Mouse (Mus musculus) liver, adult 2 months (tissue): ENCODE results near the gene Prrc2a. TPM values are rescaled to one million over a fixed set of nuclear protein-coding genes. Genes with fewer than 3 reads are reported as not detected.

Experiments
- DNase-seq: peaks from one replicate; pipeline ENCODE4 v3.0.0-alpha.2; 2011; ENCODE audit warnings: low read depth, low spot score; ENCODE audit errors: extremely low read depth
- H3K27ac ChIP-seq: fragments of 200-500 bp; replicated peaks from 2 replicates; pipeline ENCODE4 v1.5.1; 2012; ENCODE audit warnings: low read depth, mild to moderate bottlenecking, control low read depth, inconsistent platforms, low read length; ENCODE audit not compliant: insufficient read depth
- H3K27me3 ChIP-seq: fragments of 200-500 bp; 2 replicates; pipeline ENCODE4 v1.6.1; 2012; ENCODE audit warnings: mild to moderate bottlenecking, moderate library complexity, low read length, inconsistent platforms; ENCODE audit not compliant: control insufficient read depth, insufficient read depth
- H3K36me3 ChIP-seq: fragments of 200-500 bp; 2 replicates; pipeline ENCODE4 v1.6.1; 2012; ENCODE audit warnings: low read length, inconsistent platforms; ENCODE audit not compliant: control insufficient read depth, insufficient read depth
- H3K4me1 ChIP-seq: fragments of 200-500 bp; 2 replicates; pipeline ENCODE4 v1.6.1; 2011; ENCODE audit warnings: low read length; ENCODE audit not compliant: control insufficient read depth, insufficient read depth
- H3K4me3 ChIP-seq: fragments of 200-500 bp; 2 replicates; pipeline ENCODE4 v1.5.1; 2011; ENCODE audit warnings: low read depth, mild to moderate bottlenecking, control low read depth, low read length, moderate library complexity; ENCODE audit not compliant: insufficient read depth
- H3K79me2 ChIP-seq: fragments of 200-500 bp; 2 replicates; pipeline ENCODE4 v1.6.1; 2012; ENCODE audit warnings: inconsistent platforms, mild to moderate bottlenecking, low read length, moderate library complexity; ENCODE audit not compliant: control insufficient read depth, insufficient read depth
- H3K9ac ChIP-seq: fragments of 200-500 bp; 2 replicates; pipeline ENCODE4 v1.6.1; 2012; ENCODE audit warnings: low read depth, mild to moderate bottlenecking, control low read depth, inconsistent platforms, low read length
- CTCF ChIP-seq: fragments of 200-500 bp; IDR thresholded peaks from 2 replicates; pipeline ENCODE4 v1.5.1; 2011; ENCODE audit warnings: low read depth, low read length, control low read depth
- POLR2A ChIP-seq: fragments of 200-500 bp; IDR thresholded peaks from 2 replicates; pipeline ENCODE4 v1.6.1; 2011; ENCODE audit warnings: low read length, control low read depth; ENCODE audit not compliant: insufficient read depth; ENCODE audit errors: extremely low read depth
- WGBS: fragments of 180-500 bp; shearing (Covaris S2); methylation state at CpG from one replicate; pipeline ENCODE4 v1.1.7; 2018; 5-methylcytosine and 5-hydroxymethylcytosine counted together
- polyA plus RNA-seq: library from polyadenylated mRNA; depleted of rRNA; stranded (reverse); fragments of >200 nt; gene quantifications from 2 replicates; pipeline ENCODE4 v1.2.3, GENCODE M21; 2012
- total RNA-seq: library from RNA; depleted of rRNA; stranded (reverse); fragments of >200 nt; gene quantifications from 2 replicates; pipeline ENCODE4 v1.2.3, GENCODE M21; 2014

The Prrc2a gene
- total and polyA plus RNA-seq, 2 experiments = 12.4 to 144 TPM

DNA sequence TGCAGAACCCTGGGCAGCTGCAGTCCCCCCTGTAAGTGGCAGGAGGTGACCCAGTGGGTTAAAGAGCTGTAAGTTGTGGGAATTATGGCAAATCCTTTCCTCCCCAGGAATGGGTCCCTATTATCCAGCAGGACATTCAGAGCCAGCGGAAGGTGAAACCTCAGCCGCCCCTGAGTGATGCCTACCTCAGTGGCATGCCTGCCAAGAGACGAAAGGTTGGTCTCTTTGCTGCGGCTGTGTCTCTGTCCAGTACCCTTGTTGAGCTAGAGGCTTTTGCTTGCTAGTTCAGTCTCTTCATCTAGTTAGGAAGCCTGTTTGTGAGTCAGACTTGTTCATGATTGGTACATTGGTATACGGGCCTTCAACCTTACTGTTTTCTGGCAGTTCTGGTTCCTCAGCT lies 18.6 kb downstream of the Prrc2a start:
- no peak overlapping the region for H3K4me3 ChIP-seq
- H3K27ac ChIP-seq = no peak overlapping the region
- no peak for DNase-seq
- H3K4me1 ChIP-seq = no peaks in the 10 kb centered on the region; the same call in 1 of the 2 replicates
- no peaks in the 10 kb centered on the region for H3K79me2 ChIP-seq
- TF ChIP-seq POLR2A (no peak), CTCF (no peak)
- H3K9ac ChIP-seq = no peak overlapping the region
- peaks cover 73% of the 10 kb centered on the region for H3K36me3 ChIP-seq
- 93% methylated on average over 5 of the region's 5 CpGs for WGBS
- H3K27me3 ChIP-seq = no peaks in the 10 kb centered on the region

DNA sequence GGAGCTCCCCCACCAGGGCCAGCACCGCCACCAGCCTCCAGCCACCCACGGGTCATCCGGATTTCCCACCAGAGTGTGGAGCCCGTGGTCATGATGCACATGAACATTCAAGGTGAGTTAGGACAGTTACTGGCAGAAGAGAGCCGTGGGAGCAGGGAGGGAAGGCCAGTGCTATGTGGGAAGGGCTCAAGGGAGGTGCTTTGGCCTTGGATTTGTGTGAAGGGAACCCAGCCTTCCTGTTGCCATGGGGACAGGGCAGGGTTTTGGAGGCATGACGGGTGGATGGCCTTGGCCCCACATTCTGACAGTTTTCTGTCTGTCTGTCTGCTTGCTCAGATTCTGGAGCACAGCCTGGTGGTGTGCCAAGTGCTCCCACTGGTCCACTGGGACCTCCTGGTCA lies 22.7 kb downstream of the Prrc2a start:
- WGBS = 77% methylated on average over 6 of the region's 6 CpGs
- Histone ChIP-seq H3K4me3 (no peak overlapping the region), H3K36me3 (peaks cover 60% of the 10 kb centered on the region)

DNA sequence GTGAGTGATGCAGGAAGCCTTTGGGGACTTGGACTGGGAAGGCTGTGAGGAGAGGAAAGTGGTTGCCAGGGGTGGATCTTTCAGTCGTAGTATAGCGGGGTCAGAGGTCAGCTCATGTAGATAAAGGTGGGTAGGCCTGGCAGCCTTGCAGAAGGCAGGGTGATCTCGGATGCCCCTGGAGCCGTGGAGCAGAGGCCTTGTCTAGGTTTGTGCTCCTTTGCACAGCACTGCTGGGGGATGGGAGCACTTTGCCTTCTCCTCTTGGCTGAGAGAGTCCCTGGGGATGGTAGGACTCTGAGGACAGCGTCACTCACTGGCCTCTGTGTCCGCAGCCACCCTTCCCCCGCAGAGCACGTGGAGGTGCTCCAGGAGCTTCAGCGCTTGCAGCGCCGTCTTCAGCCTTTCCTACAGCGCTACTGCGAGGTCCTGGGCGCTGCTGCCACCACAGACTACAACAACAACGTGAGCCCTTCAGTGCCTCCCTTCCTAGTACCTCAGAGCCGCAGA lies 24.2 kb downstream of the Prrc2a start:
- peaks cover 5% of the 10 kb centered on the region for H3K4me1 ChIP-seq
- 80% methylated on average over 16 of the region's 16 CpGs for WGBS
- no peak for DNase-seq
- no peak overlapping the region for H3K27ac ChIP-seq
- peaks cover 17% of the 10 kb centered on the region; the same call in 1 of the 2 replicates for H3K79me2 ChIP-seq
- no peaks in the 10 kb centered on the region for H3K27me3 ChIP-seq
- TF ChIP-seq CTCF (no peak), POLR2A (no peak)
- H3K36me3 ChIP-seq = peaks cover 49% of the 10 kb centered on the region
- H3K4me3 ChIP-seq = no peak overlapping the region
- H3K9ac ChIP-seq = no peak overlapping the region

More for the DNA sequence above, 22.7 kb downstream of the Prrc2a start:
- DNase-seq = no peak
- Histone ChIP-seq H3K9ac (no peak overlapping the region), H3K79me2 (peaks cover 9% of the 10 kb centered on the region; the same call in 1 of the 2 replicates), H3K27ac (no peak overlapping the region), H3K27me3 (no peaks in the 10 kb centered on the region), H3K4me1 (0 out of 2 replicates have a peak, but pooled peaks cover 1% of the 10 kb centered on the region)
- TF ChIP-seq POLR2A (no peak), CTCF (no peak)

DNA sequence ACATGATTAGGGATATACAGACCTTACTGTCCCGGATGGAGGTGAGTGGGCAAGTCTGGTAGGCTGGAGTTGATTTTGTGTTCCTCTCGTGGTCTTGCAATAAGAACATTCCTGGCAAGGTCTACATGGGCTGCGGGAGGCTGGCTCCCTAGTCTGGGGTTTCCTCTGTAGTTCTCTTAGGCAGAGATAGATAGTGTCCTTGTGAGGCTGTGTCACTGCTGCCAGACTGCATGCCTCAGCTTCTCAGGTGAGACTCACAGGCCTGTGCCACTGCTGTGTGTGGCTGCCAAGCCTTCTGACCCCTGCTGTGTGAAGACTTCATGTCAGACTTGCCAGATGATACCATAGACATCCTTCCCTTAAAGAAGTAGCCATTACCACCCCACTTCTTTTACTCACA lies 25.4 kb downstream of the Prrc2a start:
- H3K27me3 ChIP-seq = no peaks in the 10 kb centered on the region
- no peak for DNase-seq
- H3K27ac ChIP-seq = no peak overlapping the region
- no peak overlapping the region for H3K9ac ChIP-seq
- H3K4me1 ChIP-seq = peaks cover 5% of the 10 kb centered on the region
- TF ChIP-seq POLR2A (no peak), CTCF (no peak)
- peaks cover 17% of the 10 kb centered on the region; the same call in 1 of the 2 replicates for H3K79me2 ChIP-seq
- H3K4me3 ChIP-seq = no peak overlapping the region
- 89% methylated on average over 3 of the region's 3 CpGs for WGBS
- peaks cover 38% of the 10 kb centered on the region for H3K36me3 ChIP-seq

DNA sequence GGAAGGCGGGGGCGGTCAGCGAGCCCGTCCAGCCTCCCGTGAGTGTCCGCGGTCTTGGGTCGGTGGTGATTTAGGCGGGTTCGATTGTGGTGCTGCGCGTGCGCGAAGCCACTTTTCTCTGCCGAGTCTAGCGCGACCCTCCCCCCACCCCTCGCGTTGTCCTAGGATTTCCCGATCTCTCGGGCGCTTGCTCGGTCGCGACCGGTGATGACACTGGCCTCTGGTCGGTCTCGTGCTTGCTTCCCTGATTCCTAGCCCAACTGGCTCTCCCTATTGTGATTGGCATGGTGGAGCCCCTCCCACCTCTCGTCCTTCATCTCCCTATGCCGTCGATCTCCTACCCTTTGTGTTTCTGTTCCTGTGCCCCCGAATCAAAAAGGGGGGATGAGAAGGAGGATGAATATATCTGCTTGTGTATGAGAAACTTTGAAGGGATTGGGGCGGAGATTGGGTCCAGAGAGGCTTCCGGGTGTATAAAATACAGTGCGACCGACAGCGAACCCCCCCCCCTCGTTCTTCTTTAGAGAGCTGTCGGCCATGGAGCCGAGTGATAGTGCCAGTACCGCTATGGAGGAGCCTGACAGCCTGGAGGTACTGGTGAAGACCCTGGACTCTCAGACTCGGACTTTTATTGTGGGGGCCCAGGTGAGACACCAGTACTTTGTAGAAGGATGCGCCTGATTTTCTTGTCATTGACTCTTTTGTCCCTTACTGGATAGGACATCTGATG lies 28.9 kb downstream of the Prrc2a start:
- Histone ChIP-seq H3K9ac (peak overlapping the region; percentile 92), H3K4me3 (peak overlapping the region; percentile 81), H3K27me3 (no peaks in the 10 kb centered on the region), H3K4me1 (peaks cover 9% of the 10 kb centered on the region), H3K36me3 (peaks cover 16% of the 10 kb centered on the region; the same call in 1 of the 2 replicates), H3K27ac (peak overlapping the region; percentile 97), H3K79me2 (peaks cover 17% of the 10 kb centered on the region; the same call in 1 of the 2 replicates)
- TF ChIP-seq POLR2A = 0 out of 2 replicates have a peak, but pooled peaks have one; percentile 42
- TF ChIP-seq CTCF = no peak
- DNase-seq = peak; percentile 60
- WGBS = under 1% methylated on average over 43 of the region's 43 CpGs

DNA sequence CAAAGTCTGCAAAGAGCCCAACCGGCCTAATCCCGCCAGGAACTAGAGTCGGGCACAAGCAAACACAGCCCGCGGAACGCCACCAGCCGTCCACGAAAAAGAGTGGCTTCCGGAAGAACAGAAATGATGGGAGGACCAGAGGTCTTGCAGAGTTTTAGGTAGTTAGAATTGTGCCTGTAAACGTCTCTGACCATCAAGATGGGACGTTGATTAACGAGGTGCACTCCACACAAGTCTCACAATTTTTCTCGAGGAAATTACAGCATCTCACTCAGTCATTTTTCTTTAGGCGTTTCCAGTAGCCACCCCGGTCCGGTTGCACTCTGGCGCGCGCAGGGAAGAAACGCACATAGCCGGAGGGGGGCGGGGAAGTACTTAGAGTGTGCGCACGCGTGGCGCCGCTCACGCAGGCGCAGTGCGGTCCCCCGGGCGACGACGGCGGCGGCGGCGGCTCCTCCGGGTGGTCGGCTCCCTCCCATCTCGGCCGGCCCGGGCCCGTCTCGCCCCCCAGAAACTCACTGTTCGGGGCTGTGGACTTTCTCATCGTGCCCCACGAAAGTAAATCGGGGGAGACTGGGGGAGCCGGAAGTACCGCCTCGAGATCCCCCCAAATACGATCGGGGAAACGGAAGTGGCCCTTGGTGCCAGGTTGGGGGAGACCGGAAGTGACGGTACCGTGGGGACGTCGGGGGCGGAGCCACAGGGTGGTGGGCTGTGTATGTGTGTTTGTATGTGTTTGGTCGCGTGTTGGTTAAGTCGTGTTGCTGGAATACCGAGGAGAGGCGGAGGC lies 29.7 kb downstream of the Prrc2a start, which contains the start of gene Bag6:
Bag6 (plus strand) TSS at position 378 of the 790 bp plus-strand sequence.
- peak; percentile 84 for DNase-seq
- under 1% methylated on average over 66 of the region's 66 CpGs for WGBS
- no peak for TF ChIP-seq CTCF
- TF ChIP-seq POLR2A = no peak
- Histone ChIP-seq H3K4me1 (peaks cover 14% of the 10 kb centered on the region), H3K9ac (peak within 1 kb of the TSS; percentile 92), H3K27me3 (no peaks in the 10 kb centered on the region), H3K27ac (peak within 1 kb of the TSS; percentile 97), H3K4me3 (peak within 1 kb of the TSS; percentile 81), H3K36me3 (peaks cover 16% of the 10 kb centered on the region; the same call in 1 of the 2 replicates), H3K79me2 (peaks cover 20% of the 10 kb centered on the region; the same call in 1 of the 2 replicates)
